Comparison of ENCODE assay signal across 8 mouse cellular contexts in the genomic region with DNA sequence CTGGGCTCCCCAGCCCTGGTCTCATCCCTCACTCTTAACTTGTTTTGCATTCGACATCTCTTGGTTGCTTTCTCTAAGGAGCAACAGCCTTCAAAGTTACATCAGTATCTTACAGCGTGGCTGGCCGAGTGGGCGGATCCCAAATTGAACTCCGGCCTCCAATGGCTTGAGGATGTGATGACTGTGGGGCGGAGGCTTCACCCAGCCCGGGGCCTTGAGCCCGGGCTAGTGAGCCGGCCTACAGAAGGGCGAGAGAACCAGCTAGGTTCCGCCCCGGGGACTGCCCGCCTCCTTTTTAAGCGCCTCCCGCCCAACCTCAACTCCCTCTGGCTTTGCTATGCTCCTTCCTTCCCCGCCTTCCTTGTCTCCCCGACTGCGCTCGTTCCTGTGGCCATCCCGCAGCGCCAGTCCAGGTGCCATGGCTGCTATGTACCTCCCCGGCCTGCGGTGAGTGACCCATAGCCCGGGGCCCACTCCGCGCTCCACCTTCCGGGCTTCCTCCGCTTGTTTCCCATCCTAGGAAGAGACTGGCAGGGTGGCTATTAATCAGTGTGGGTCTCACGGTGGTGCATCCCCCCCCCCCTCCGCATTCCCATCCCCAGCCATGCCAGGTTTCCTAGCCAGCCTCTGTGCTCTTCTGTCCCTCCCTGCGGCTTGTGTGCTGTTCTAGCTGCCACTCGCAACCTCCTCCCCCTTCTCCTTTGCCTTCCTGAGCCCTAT. TPM values are rescaled to one million over a fixed set of nuclear protein-coding genes. Genes with fewer than 3 reads are reported as not detected.
DNase-seq lines count a peak whose midpoint lies in the region; ATAC-seq and TF ChIP-seq lines count a peak whose summit lies in the region.

A gene (plus strand): TSS at position 200 of the 720 bp plus-strand sequence.

- peaks cover 17% of the 10 kb centered on the region for H3K4me1 ChIP-seq in heart, embryonic 12.5 days (replicated peaks)
- peaks cover 11% of the 10 kb centered on the region for H3K4me1 ChIP-seq in kidney, postnatal 0 days (replicated peaks; ENCODE audit: insufficient read depth, low read length)
- peaks cover 51% of the 10 kb centered on the region for H3K4me1 ChIP-seq in liver, embryonic 13.5 days (replicated peaks)
- H3K4me1 ChIP-seq in stomach, embryonic 16.5 days (ENCODE audit: control insufficient read depth, insufficient read depth, low read length), result peaks cover 14% of the 10 kb centered on the region

- peak within 1 kb of the TSS; percentile 77 for H3K9ac ChIP-seq in heart, embryonic 12.5 days
- H3K9ac ChIP-seq in kidney, postnatal 0 days (ENCODE audit: low read depth, low read length), result peak within 1 kb of the TSS; percentile 74
- peak within 1 kb of the TSS; percentile 86 for H3K9ac ChIP-seq in liver, embryonic 13.5 days
- peak within 1 kb of the TSS; percentile 76 for H3K9ac ChIP-seq in stomach, embryonic 16.5 days (ENCODE audit: low read length)

- H3K27ac ChIP-seq in heart, embryonic 12.5 days (ENCODE audit: poor library complexity, severe bottlenecking), result peak within 1 kb of the TSS; percentile 88
- peak within 1 kb of the TSS; percentile 94 for H3K27ac ChIP-seq in kidney, postnatal 0 days
- H3K27ac ChIP-seq in liver, embryonic 13.5 days, result peak within 1 kb of the TSS; percentile 93
- H3K27ac ChIP-seq in stomach, embryonic 16.5 days (ENCODE audit: low read length), result peak within 1 kb of the TSS; percentile 91

- H3K9me3 ChIP-seq in heart, embryonic 12.5 days (replicated peaks), result no peaks in the 10 kb centered on the region
- no peaks in the 10 kb centered on the region for H3K9me3 ChIP-seq in kidney, postnatal 0 days (replicated peaks; ENCODE audit: low read length)
- no peaks in the 10 kb centered on the region for H3K9me3 ChIP-seq in liver, embryonic 13.5 days (replicated peaks)
- H3K9me3 ChIP-seq in stomach, embryonic 16.5 days (replicated peaks; ENCODE audit: control insufficient read depth, low read length), result no peaks in the 10 kb centered on the region

- no peaks in the 10 kb centered on the region for H3K27me3 ChIP-seq in heart, embryonic 12.5 days (replicated peaks)
- H3K27me3 ChIP-seq in kidney, postnatal 0 days (ENCODE audit: insufficient read depth, low read length), result no peaks in the 10 kb centered on the region
- H3K27me3 ChIP-seq in liver, embryonic 13.5 days, result no peaks in the 10 kb centered on the region
- H3K27me3 ChIP-seq in stomach, embryonic 16.5 days (ENCODE audit: control insufficient read depth, insufficient read depth, low read length), result no peaks in the 10 kb centered on the region

- peaks cover 30% of the 10 kb centered on the region for H3K36me3 ChIP-seq in heart, embryonic 12.5 days
- H3K36me3 ChIP-seq in kidney, postnatal 0 days (ENCODE audit: insufficient read depth, low read length), result peaks cover 21% of the 10 kb centered on the region
- peaks cover 28% of the 10 kb centered on the region for H3K36me3 ChIP-seq in liver, embryonic 13.5 days
- H3K36me3 ChIP-seq in stomach, embryonic 16.5 days (ENCODE audit: control insufficient read depth, insufficient read depth, low read length), result no peaks in the 10 kb centered on the region; the same call in 1 of the 2 replicates

- DNase-seq in brain, embryonic 14.5 days (ENCODE audit: low read depth), result peak; percentile 87
- peak; percentile 97 for DNase-seq in kidney, postnatal 0 days (ENCODE audit: low spot score)
- DNase-seq in liver, embryonic 13.5 days, result peak; percentile 94
- peak; percentile 77 for DNase-seq in natural killer cell, adult 2 months (ENCODE audit: low spot score in 2 of 2)

- peak; percentile 83 for ATAC-seq in CD4-positive, CD25-positive, alpha-beta regulatory T cell, adult 4 months
- ATAC-seq in erythroid progenitor cell, adult 5-6 weeks (replicated peaks; ENCODE audit: low FRiP score, poor library complexity, severe bottlenecking), result peak; percentile 86
- peak; percentile 94 for ATAC-seq in heart, embryonic 12.5 days (ENCODE audit: insufficient number of reproducible peaks, low FRiP score)
- ATAC-seq in kidney, postnatal 0 days (replicated peaks; ENCODE audit: low FRiP score, low read depth), result peak; percentile 95
- peak; percentile 98 for ATAC-seq in liver, embryonic 13.5 days (ENCODE audit: low read depth)
- ATAC-seq in stomach, embryonic 16.5 days (ENCODE audit: insufficient read depth, low FRiP score), result peak; percentile 95

- TF ChIP-seq POLR2A in brain, embryonic 14.5 days (IDR thresholded peaks at IDR 0.05; ENCODE audit: borderline replicate concordance, extremely low read depth, insufficient read depth, insufficient read length, poor library complexity, severe bottlenecking), result peak; percentile 21; the same call in 1 of the 2 replicates

- under 1% methylated on average over 32 of the region's 32 CpGs for WGBS in heart, embryonic 12.5 days
- under 1% methylated on average over 31 of the region's 32 CpGs for WGBS in kidney, postnatal 0 days
- WGBS in liver, embryonic 13.5 days (ENCODE audit: insufficient replicate concordance), result under 1% methylated on average over 32 of the region's 32 CpGs
- WGBS in stomach, embryonic 16.5 days, result under 1% methylated on average over 32 of the region's 32 CpGs

- peak within 1 kb of the TSS; percentile 68 for H3K4me3 ChIP-seq in heart, embryonic 12.5 days
- peak within 1 kb of the TSS; percentile 70 for H3K4me3 ChIP-seq in kidney, postnatal 0 days (replicated peaks; ENCODE audit: low read depth, low read length)
- peak within 1 kb of the TSS; percentile 71 for H3K4me3 ChIP-seq in liver, embryonic 13.5 days (replicated peaks)
- H3K4me3 ChIP-seq in stomach, embryonic 16.5 days (replicated peaks; ENCODE audit: low read length), result peak within 1 kb of the TSS; percentile 56

- TF ChIP-seq CTCF in brain, embryonic 14.5 days (IDR thresholded peaks at IDR 0.05; ENCODE audit: borderline replicate concordance, extremely low read depth, insufficient read depth, insufficient read length), result no peak
- no peak for TF ChIP-seq CTCF in kidney, postnatal 0 days (IDR thresholded peaks at IDR 0.05; ENCODE audit: low read depth)

- H3K4me2 ChIP-seq in heart, embryonic 12.5 days, result peak within 1 kb of the TSS; percentile 84
- H3K4me2 ChIP-seq in kidney, postnatal 0 days (ENCODE audit: low read length), result peak within 1 kb of the TSS; percentile 75
- peak within 1 kb of the TSS; percentile 86 for H3K4me2 ChIP-seq in liver, embryonic 13.5 days
- peak within 1 kb of the TSS; percentile 53 for H3K4me2 ChIP-seq in stomach, embryonic 16.5 days (ENCODE audit: low read depth, low read length)

RNA-seq across cellular contexts. Expression of the gene that starts here (rescaled TPM):
- polyA plus RNA-seq in CD4-positive, CD25-positive, alpha-beta regulatory T cell, adult 4 months (2017; shearing (Covaris generic)), result 10 to 100 TPM; 37.3 to 57.7 TPM
- 21.5 and 23.2 TPM in 2 replicates for polyA plus RNA-seq in brain, embryonic 14.5 days (2012; rRNA removed)
- total RNA-seq in erythroid progenitor cell, adult 5-6 weeks (2015; ENCODE audit: low replicate concordance), result 79.3 and 89.7 TPM in 2 replicates
- total RNA-seq in erythroid progenitor cell, adult 5-6 weeks (2017; ENCODE audit: low replicate concordance), result 112 and 125 TPM in 2 replicates
- 38.8 and 43.0 TPM in 2 replicates for polyA plus RNA-seq in heart, embryonic 12.5 days (2016; fragmentation: Nextera tagmentation; extraction: Ambion mirVana)
- polyA plus RNA-seq in kidney, postnatal 0 days (2015; fragmentation: Nextera tagmentation; extraction: Ambion mirVana), result 38.2 and 42.2 TPM in 2 replicates
- 32.2 and 34.5 TPM in 2 replicates for polyA plus RNA-seq in liver, embryonic 13.5 days (2015; fragmentation: Nextera tagmentation; extraction: Ambion mirVana)
- 50.1 and 54.5 TPM in 2 replicates for polyA plus RNA-seq in stomach, embryonic 16.5 days (2015; fragmentation: Nextera tagmentation; extraction: Ambion mirVana)

Comparison
In these comparisons a context has a peak if more than half of its experiments do, and no peak if none do; other contexts are left out.
1. Peak in every context shown above with its lines: DNase-seq, ATAC-seq, H3K4me3 ChIP-seq and H3K27ac ChIP-seq.